ENCODE assay signal across 13 mouse cellular contexts in the genomic region with DNA sequence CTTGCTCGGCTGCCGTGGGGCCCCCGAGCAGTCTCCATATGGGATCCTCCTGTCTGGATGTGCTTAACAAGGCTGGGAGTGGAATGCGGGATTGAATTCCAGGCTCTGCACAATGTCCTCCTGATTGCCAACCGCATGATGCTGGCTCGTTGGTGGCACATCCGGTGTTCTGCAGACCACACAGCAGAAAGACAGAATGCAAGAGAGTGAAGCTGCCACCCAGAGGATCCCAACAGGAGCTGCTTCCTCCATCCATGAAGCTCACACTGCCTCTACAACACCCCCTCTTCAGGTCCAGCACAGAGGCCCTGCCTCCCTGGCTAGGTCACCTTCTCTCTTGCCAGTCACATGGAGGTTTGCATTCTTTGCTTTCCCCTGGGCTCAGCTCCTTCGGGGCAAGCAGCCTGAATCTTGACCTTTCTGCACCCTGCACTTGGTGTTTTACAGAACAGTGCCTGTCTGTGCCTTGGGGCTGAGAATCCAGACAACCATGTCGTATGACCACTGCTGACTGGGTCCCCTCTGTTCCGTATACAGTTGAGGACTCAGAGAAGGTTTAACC. TPM values are rescaled to one million over a fixed set of nuclear protein-coding genes. Genes with fewer than 3 reads are reported as not detected.
DNase-seq lines count a peak whose midpoint lies in the region; TF ChIP-seq lines count a peak whose summit lies in the region.
"Had no signal": no experiment of that assay in that cellular context is flagged by ENCODE, and none has a peak within 500 bp of the region (broad histone marks: within the 10 kb centered on the region; RNA-seq: fewer than 3 reads in every experiment).

No protein-coding gene starts in this region.

- TF ChIP-seq CTCF in layer of hippocampus, adult 2 months (conservative IDR thresholded peaks at IDR 0.05): peak; percentile 62

- H3K4me3 ChIP-seq in layer of hippocampus, adult 2 months: no peak overlapping the region
- H3K4me3 ChIP-seq: myocyte had no signal

- H3K27ac ChIP-seq in layer of hippocampus, adult 2 months: no peak overlapping the region
- H3K27ac ChIP-seq: hindbrain, postnatal 0 days had no signal

- intact Hi-C loops in gastrocnemius, postnatal 14 days (cut with DNase I; ENCODE audit: low total_unique reads): no loop called here
- intact Hi-C loops in gastrocnemius, postnatal 36 days (cut with DNase I): no loop called here

- peak; percentile 13 for DNase-seq in gastrocnemius, postnatal 14 days
- no peak for DNase-seq in gastrocnemius, postnatal 36 days
- peak; percentile 12 to 29 for DNase-seq in layer of hippocampus, adult 2 months (ENCODE audit: low spot score in 2 of 2)
- DNase-seq in layer of hippocampus, postnatal 25 days (ENCODE audit: extremely low spot score in 1 of 2, low spot score in 1 of 2): no peak
- peak; percentile 50 for DNase-seq in NIH3T3 (ENCODE audit: low read depth)
- peak; percentile 46 to 82 for DNase-seq in kidney, postnatal 25 days
- no peak for DNase-seq in ovary, postnatal 10 days (ENCODE audit: low spot score)
- DNase-seq in embryo, embryonic 11 days: no peak
- DNase-seq: cerebellum, postnatal 14 days; left cerebral cortex, postnatal 4 days; thymus, postnatal 25 days had no signal

RNA-seq across cellular contexts. Expression of gene Mcfd2, which starts 39.6 kb away (rescaled TPM):
- 10 to 100 TPM; 19.0 to 20.9 TPM for total RNA-seq in gastrocnemius, postnatal 14 days (2021)
- 10 to 100 TPM; 19.0 to 21.7 TPM for total RNA-seq in gastrocnemius, postnatal 36 days (2021)
- 10 to 100 TPM; 56.0 to 62.6 TPM for total RNA-seq in layer of hippocampus, adult 2 months (2021)
- 10 to 100 TPM; 51.0 to 53.2 TPM for total RNA-seq in layer of hippocampus, postnatal 25 days (2021)

RNA-seq across cellular contexts. Expression of gene Ttc7, which starts 56.5 kb away (rescaled TPM):
- total RNA-seq in gastrocnemius, postnatal 14 days (2021): 10 to 100 TPM; 13.2 to 14.5 TPM
- 1 to 10 TPM; 6.8 to 8.2 TPM for total RNA-seq in gastrocnemius, postnatal 36 days (2021)
- 1 to 10 TPM; 7.0 to 8.6 TPM for total RNA-seq in layer of hippocampus, adult 2 months (2021)
- 1 to 10 TPM; 5.1 to 8.1 TPM for total RNA-seq in layer of hippocampus, postnatal 25 days (2021)

Comparison
In these comparisons a context has a peak if more than half of its experiments do, and no peak if none do; other contexts are left out.
1. DNase-seq: peak in gastrocnemius, postnatal 14 days (single experiment), layer of hippocampus, adult 2 months (2 of 2), NIH3T3 (single experiment) and kidney, postnatal 25 days (2 of 2); none in gastrocnemius, postnatal 36 days (0 of 2), layer of hippocampus, postnatal 25 days (0 of 2), ovary, postnatal 10 days (single experiment) and embryo, embryonic 11 days (single experiment).